Mouse (Mus musculus): Measurements from ENCODE around the gene Gm4559. TPM values are rescaled to one million over a fixed set of nuclear protein-coding genes. Genes with fewer than 3 reads are reported as not detected.
A peak's percentile ranks its signal among the peaks of the same experiment; 100 is the strongest.
"Not testable (repeated sequence)": the region's sequence is repeated elsewhere in the genome, so short reads cannot be mapped to it uniquely, and the experiment has no call there.

The Gm4559 gene
- not detected in 2 replicates for total RNA-seq (2015)
- not detected in 2 replicates for total RNA-seq (2017)

GRCm38 (mm10) chr7:142274263-142274662, at the start of gene Gm4559:
Gene Gm4559 (minus strand): TSS chr7:142274363.
- ATAC-seq (ENCODE audit: poor library complexity, severe bottlenecking): not testable (repeated sequence)

- no peak for ATAC-seq (ENCODE audit: poor library complexity, severe bottlenecking)
Measured at GRCm38 (mm10) chr7:142323396-142324117, 49.4 kb upstream of the Gm4559 start.

DNA sequence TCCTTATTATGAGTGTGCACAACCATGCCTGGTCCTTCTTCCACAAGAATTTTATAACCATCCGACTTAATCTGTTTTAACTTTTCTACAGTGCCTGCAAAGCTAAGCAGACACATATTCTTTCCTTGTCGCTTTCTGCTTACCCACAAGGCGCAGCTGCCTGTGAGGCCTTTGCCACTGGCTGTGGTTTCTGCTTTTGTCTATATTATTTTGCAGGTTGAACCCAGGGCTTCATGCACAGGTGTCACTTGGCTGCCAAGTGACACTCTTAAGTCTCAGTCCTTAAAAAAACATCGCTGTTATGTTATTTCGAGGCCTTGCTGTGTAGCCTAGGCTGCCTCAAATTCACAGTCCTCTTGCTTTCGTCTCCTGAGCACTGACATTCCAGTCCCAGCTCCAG, 48.5 kb upstream of the Gm4559 start:
- ATAC-seq (ENCODE audit: poor library complexity, severe bottlenecking): no peak

GRCm38 (mm10) chr7:142321637-142322306, 47.6 kb upstream of the Gm4559 start:
- ATAC-seq (ENCODE audit: poor library complexity, severe bottlenecking): not testable (repeated sequence)

DNA sequence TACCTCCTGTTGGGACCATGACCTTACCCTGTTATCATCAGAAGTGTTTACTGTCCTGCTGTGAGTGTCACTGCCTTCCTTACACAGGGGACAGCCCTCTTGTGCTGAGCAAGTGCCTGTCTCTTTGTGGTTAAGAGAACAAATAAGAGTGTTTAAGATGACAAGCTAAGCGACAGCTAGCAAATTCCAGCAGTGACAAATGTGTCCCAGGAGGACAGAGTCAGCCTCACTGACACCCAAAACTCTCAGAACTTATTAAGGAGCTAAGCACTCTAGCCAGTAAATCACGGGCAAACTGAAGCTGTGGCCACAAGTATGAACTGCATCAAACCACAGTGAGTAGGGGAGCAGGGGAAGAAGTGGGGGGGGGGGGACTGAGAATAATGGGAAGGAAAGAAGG, 46.7 kb upstream of the Gm4559 start:
- no peak for ATAC-seq (ENCODE audit: poor library complexity, severe bottlenecking)

DNA sequence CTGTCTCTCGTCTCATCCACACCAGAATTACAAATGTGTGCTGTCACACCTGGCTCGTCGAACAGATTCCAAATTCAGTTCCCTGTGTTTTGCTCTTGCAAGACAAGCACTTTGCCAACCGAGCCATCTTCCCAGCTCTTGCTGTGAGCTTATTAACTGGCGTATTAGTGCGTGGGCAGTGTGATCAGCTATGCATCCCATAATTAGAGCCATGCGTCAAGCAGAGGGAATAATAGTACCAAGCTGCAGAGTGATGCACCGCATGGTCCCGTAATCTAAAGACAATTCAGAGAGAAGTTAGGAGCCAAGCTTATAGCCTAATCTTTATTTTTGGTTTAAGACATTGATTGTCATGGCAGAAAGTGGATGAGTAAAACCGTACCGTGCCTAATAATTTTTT, 45.0 kb upstream of the Gm4559 start:
- ATAC-seq (ENCODE audit: poor library complexity, severe bottlenecking): no peak

- no peak for ATAC-seq (ENCODE audit: poor library complexity, severe bottlenecking)
Measured at GRCm38 (mm10) chr7:142317216-142317615, 43.1 kb upstream of the Gm4559 start.

DNA sequence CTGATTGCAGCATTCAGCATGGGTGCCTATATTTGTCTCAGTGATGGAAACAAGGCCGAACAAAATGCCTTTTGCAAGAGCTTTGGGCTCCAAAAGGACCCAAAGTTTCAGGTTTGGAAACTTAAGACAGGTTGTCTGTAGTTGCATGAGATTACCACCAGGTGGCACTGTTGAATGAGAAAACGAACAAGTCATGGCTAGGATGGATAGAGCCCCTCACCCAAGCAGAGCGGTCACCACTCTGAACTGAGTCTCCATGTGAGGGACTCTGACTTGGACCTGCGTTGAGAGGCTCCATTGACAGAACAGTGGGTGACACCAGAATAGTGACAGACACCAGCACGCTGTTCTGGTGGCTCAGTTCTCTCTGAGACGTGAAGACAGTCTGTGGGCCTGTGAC, 42.4 kb upstream of the Gm4559 start:
- peak; percentile 68; the same call in 1 of the 2 replicates for ATAC-seq (ENCODE audit: poor library complexity, severe bottlenecking)

DNA sequence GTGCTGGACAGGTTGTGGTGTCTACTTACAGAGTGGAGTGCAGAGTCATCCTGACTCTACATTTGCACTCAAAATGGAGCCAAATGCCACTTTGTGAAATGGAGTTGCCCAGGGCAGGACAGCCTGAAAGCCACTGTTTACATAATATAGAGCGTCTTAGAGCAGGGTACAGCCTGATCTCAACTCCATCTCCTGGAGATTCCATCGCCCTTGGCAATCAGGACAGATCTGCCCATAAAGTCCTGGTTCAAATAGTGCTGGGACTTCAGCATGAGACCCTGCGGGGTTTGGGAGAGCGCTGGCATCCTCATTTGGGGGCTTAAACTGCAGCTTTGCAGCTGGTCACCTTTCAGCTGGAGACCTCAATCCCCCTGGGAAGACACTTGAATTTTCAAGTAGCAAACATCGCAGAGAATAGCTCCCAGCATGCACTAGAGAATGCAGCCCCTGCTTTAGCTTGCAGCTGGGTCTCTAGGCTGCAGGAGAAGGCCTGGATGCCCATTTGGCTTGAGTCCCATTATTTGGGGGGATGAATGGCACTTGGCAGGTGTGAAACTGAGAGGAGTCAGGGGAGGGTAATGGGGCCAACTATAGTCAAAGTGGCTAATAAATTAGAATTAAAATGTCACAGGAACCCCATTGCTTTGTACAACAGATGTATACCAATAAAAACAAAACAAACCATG, 40.6 kb upstream of the Gm4559 start:
- ATAC-seq (ENCODE audit: poor library complexity, severe bottlenecking): no peak

DNA sequence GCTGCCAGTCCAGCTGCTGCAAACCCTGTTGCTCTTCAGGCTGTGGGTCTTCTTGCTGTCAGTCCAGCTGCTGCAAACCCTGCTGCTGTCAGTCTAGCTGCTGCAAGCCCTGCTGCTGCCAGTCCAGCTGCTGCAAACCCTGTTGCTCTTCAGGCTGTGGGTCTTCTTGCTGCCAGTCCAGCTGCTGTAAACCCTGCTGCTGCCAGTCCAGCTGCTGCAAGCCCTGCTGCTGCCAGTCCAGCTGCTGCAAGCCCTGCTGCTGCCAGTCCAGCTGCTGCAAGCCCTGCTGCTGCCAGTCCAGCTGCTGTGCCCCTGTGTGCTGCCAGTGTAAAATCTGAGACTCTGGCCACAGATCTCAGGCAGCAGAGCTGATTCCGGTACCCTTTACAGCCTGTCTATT, 29.8 kb upstream of the Gm4559 start:
- not testable (repeated sequence) for ATAC-seq (ENCODE audit: poor library complexity, severe bottlenecking)

DNA sequence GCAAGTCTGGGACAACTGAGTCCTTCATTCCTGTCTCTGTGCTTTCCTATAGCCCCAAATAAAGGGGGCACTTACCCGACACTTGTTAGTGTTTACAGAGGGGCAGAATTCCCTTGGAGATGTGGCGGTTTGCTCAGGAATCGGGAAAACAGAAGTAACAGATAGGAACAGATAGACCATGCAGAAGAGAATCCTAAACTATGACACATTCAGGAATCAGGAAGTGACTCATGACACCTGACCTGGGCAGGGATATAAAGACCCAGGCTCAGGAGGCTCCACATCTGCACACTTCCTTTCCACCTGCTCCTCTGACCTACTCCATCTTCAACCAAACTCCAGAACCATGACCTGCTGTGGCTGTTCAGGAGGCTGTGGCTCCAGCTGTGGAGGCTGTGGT, 29.1 kb upstream of the Gm4559 start, which contains the start of gene Krtap5-4:
Gene Krtap5-4, plus strand, starts transcription at position 301 of the 400 bp plus-strand sequence.
- ATAC-seq (ENCODE audit: poor library complexity, severe bottlenecking): no peak

- not testable (repeated sequence) for ATAC-seq (ENCODE audit: poor library complexity, severe bottlenecking)
Measured at GRCm38 (mm10) chr7:142297018-142297417, 22.9 kb upstream of the Gm4559 start, which contains the start of gene Krtap5-1. Gene Krtap5-1 (minus strand): TSS chr7:142297118.

- ATAC-seq (ENCODE audit: poor library complexity, severe bottlenecking): not testable (repeated sequence)
Measured at GRCm38 (mm10) chr7:142296108-142296507, 21.9 kb upstream of the Gm4559 start.

GRCm38 (mm10) chr7:142295418-142295817, 21.3 kb upstream of the Gm4559 start:
- ATAC-seq (ENCODE audit: poor library complexity, severe bottlenecking): no peak

DNA sequence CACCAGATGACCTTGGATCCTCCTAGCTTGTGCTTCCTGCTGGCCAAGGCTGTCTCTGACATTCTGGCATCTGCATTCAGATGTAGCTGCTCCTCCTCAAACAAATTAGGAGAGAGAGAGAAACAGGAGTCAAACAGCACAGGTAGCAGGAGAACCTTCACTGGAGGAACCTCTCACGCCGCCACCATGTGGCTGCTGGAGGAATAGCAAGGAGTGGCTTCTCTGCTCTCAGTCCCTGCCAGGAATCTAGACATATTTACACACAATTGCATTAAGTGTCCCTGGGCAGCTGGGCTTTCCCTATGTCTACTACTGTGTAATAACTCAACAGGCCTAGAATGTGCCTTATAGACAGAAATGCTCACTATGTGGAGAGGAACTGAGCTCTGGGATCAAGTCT, 19.7 kb upstream of the Gm4559 start:
- peak; percentile 93 for ATAC-seq (ENCODE audit: poor library complexity, severe bottlenecking)

GRCm38 (mm10) chr7:142285910-142286612, 11.9 kb upstream of the Gm4559 start:
- ATAC-seq (ENCODE audit: poor library complexity, severe bottlenecking): not testable (repeated sequence)

- no peak for ATAC-seq (ENCODE audit: poor library complexity, severe bottlenecking)
Measured at GRCm38 (mm10) chr7:142285130-142285835, 11.1 kb upstream of the Gm4559 start.

- peak; percentile 76 for ATAC-seq (ENCODE audit: poor library complexity, severe bottlenecking)
Measured at GRCm38 (mm10) chr7:142284615-142285080, 10.5 kb upstream of the Gm4559 start.

- peak; percentile 82 for ATAC-seq (ENCODE audit: poor library complexity, severe bottlenecking)
Measured at GRCm38 (mm10) chr7:142284023-142284591, 9.9 kb upstream of the Gm4559 start.

GRCm38 (mm10) chr7:142282847-142283246, 8.7 kb upstream of the Gm4559 start:
- not testable (repeated sequence) for ATAC-seq (ENCODE audit: poor library complexity, severe bottlenecking)

Measured in megakaryocyte, adult 5-6 weeks (primary cell).